Mouse (Mus musculus) ES-Bruce4 (cell line): ENCODE results near the gene Gsc2.

Experiments
- CTCF ChIP-seq: IDR thresholded peaks from one replicate; pipeline ENCODE4 v1.8.1; 2011; ENCODE audit warnings: low read depth, low read length
- POLR2A ChIP-seq: IDR thresholded peaks from one replicate; pipeline ENCODE4 v1.8.1; 2011; ENCODE audit warnings: low read length; ENCODE audit not compliant: insufficient read depth

DNA sequence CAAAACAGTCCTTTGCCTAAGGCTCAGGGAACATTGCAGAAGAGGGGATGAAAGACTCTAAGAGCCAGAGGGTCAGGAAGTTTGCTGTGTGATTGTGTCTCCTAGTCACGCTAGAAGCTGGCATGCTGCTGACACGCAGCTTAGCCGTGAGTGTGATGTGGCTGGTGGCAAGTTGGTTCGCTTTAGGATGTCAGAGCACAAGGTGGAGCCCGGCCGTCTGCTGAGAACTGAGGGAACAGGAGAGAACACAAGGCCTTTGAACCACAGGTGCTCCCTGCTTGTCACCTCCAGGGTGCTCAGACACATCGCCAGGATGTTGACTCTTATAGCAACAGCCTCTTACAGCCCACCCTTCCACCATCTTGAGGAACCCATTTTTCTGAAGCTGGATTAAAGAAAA lies 47.2 kb upstream of the Gsc2 start:
- TF ChIP-seq POLR2A, result no peak
- no peak for TF ChIP-seq CTCF
